ENCODE assay signal across 19 mouse cellular contexts in the genomic region with DNA sequence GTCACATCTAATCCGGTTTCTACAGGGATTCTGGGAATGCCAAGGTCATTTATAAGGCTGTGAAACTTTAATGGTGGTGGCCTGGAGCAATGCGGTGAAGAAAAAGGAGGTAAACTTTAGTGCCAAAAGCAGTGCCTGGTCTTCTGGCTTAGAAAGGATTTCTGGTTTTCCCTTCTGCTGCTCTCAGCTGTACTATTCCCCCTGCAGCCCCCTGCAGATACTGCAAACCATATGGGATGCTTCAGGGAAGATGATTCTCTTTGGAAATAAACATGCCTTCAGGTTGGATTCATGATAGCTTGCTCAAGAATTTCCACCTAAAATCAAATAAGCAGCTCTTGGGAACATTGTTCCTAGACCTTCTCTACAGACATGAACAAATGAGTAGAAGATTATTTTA.
DNase-seq lines count a peak whose midpoint lies in the region; ATAC-seq and TF ChIP-seq lines count a peak whose summit lies in the region.
"Had no signal": no experiment of that assay in that cellular context is flagged by ENCODE, and none has a peak within 500 bp of the region (broad histone marks: within the 10 kb centered on the region; RNA-seq: fewer than 3 reads in every experiment).

No protein-coding gene starts in this region.

- H3K9me3 ChIP-seq in heart, embryonic 15.5 days (replicated peaks): no peaks in the 10 kb centered on the region
- H3K9me3 ChIP-seq in midbrain, embryonic 15.5 days: no peaks in the 10 kb centered on the region
- no peaks in the 10 kb centered on the region for H3K9me3 ChIP-seq in midbrain, postnatal 0 days (ENCODE audit: low read length)
- H3K9me3 ChIP-seq: embryonic facial prominence, embryonic 13.5 days; midbrain, embryonic 13.5 days had no signal

- no peak overlapping the region for H3K9ac ChIP-seq in heart, embryonic 15.5 days
- no peak overlapping the region for H3K9ac ChIP-seq in midbrain, embryonic 15.5 days
- H3K9ac ChIP-seq in midbrain, postnatal 0 days (replicated peaks; ENCODE audit: low read length, poor library complexity, severe bottlenecking): no peak overlapping the region
- H3K9ac ChIP-seq: embryonic facial prominence, embryonic 13.5 days; liver, embryonic 14.5 days; midbrain, embryonic 13.5 days had no signal

- H3K36me3 ChIP-seq in heart, embryonic 15.5 days: no peaks in the 10 kb centered on the region
- no peaks in the 10 kb centered on the region for H3K36me3 ChIP-seq in midbrain, embryonic 15.5 days (replicated peaks)
- no peaks in the 10 kb centered on the region for H3K36me3 ChIP-seq in midbrain, postnatal 0 days (ENCODE audit: insufficient read depth, low read length)
- H3K36me3 ChIP-seq: embryonic facial prominence, embryonic 13.5 days; midbrain, embryonic 13.5 days had no signal

- no peak for TF ChIP-seq CTCF in midbrain, postnatal 0 days (IDR thresholded peaks at IDR 0.05)

- peak overlapping the region; percentile 21; the same call in 1 of the 2 replicates for H3K27ac ChIP-seq in heart, embryonic 15.5 days
- no peak overlapping the region for H3K27ac ChIP-seq in midbrain, embryonic 15.5 days
- H3K27ac ChIP-seq in midbrain, postnatal 0 days (ENCODE audit: low read depth, low read length): no peak overlapping the region
- H3K27ac ChIP-seq: embryonic facial prominence, embryonic 13.5 days; heart, adult 2 months; hindbrain, postnatal 0 days; liver, embryonic 14.5 days; midbrain, embryonic 13.5 days had no signal

- intact Hi-C loops in heart, postnatal 25 days (cut with DNase I): loop anchor here (5.0 kb wide), 1 partner anchor 38 kb away; no protein-coding TSS in a partner anchor

- DNase-seq in cerebellum, adult 11 months: peak; percentile 13
- no peak for DNase-seq in cerebellum, postnatal 4 days (ENCODE audit: low spot score in 2 of 2)
- DNase-seq in heart, postnatal 25 days (ENCODE audit: low spot score): no peak
- no peak for DNase-seq in midbrain, postnatal 0 days (ENCODE audit: low spot score)
- no peak for DNase-seq in gastrocnemius, postnatal 25 days
- DNase-seq in B cell, adult 2 months: no peak
- DNase-seq: heart, adult 2 months; heart, postnatal 10 days; kidney, adult 9 months; kidney, postnatal 36 days; retina, postnatal 1 day; thymus, postnatal 25 days had no signal

- H3K4me3 ChIP-seq in heart, embryonic 15.5 days: no peak overlapping the region
- H3K4me3 ChIP-seq in midbrain, embryonic 15.5 days: no peak overlapping the region
- H3K4me3 ChIP-seq in midbrain, postnatal 0 days (ENCODE audit: low read depth, low read length): no peak overlapping the region
- H3K4me3 ChIP-seq: embryonic facial prominence, embryonic 13.5 days; heart, adult 2 months; midbrain, embryonic 13.5 days had no signal

- no peak overlapping the region for H3K4me2 ChIP-seq in heart, embryonic 15.5 days
- no peak overlapping the region for H3K4me2 ChIP-seq in midbrain, embryonic 15.5 days
- no peak overlapping the region for H3K4me2 ChIP-seq in midbrain, postnatal 0 days (ENCODE audit: low read depth, low read length, poor library complexity, severe bottlenecking)
- H3K4me2 ChIP-seq: embryonic facial prominence, embryonic 13.5 days; midbrain, embryonic 13.5 days had no signal

- H3K4me1 ChIP-seq in heart, embryonic 15.5 days (replicated peaks): peaks cover 23% of the 10 kb centered on the region; the same call in 1 of the 2 replicates
- H3K4me1 ChIP-seq in midbrain, embryonic 15.5 days: no peaks in the 10 kb centered on the region
- H3K4me1 ChIP-seq in midbrain, postnatal 0 days (ENCODE audit: insufficient read depth, low read length): no peaks in the 10 kb centered on the region

- ATAC-seq in heart, embryonic 15.5 days (replicated peaks; ENCODE audit: insufficient number of reproducible peaks, insufficient read depth, low FRiP score, low read depth): no peak
- 0 out of 2 replicates have a peak, but pooled peaks have one; percentile 14 for ATAC-seq in midbrain, embryonic 15.5 days (replicated peaks)
- ATAC-seq in midbrain, postnatal 0 days (ENCODE audit: low FRiP score): no peak
- ATAC-seq: hindbrain, postnatal 0 days; midbrain, embryonic 13.5 days had no signal

- WGBS in heart, embryonic 15.5 days: 72% methylated on average over 2 of the region's 2 CpGs
- 73% methylated on average over 2 of the region's 2 CpGs for WGBS in midbrain, embryonic 15.5 days
- WGBS in midbrain, postnatal 0 days: 73% methylated on average over 2 of the region's 2 CpGs

- no peaks in the 10 kb centered on the region for H3K27me3 ChIP-seq in heart, embryonic 15.5 days
- H3K27me3 ChIP-seq in midbrain, embryonic 15.5 days (replicated peaks): no peaks in the 10 kb centered on the region
- peaks cover 5% of the 10 kb centered on the region; the same call in 1 of the 2 replicates for H3K27me3 ChIP-seq in midbrain, postnatal 0 days (ENCODE audit: insufficient read depth, low read length)
- H3K27me3 ChIP-seq: CH12.LX; embryonic facial prominence, embryonic 13.5 days had no signal
